Mouse (Mus musculus) forebrain, embryonic 15.5 days (tissue): ENCODE data around the gene Selenon. TPM values are rescaled to one million over a fixed set of nuclear protein-coding genes. Genes with fewer than 3 reads are reported as not detected.

ENCODE experiments used
- ATAC-seq: fragments of 200-750 bp; cut with Nextera tagmentation; replicated peaks from 2 replicates; pipeline ENCODE4 v1.8.0; 2017; ENCODE audit warnings: mild to moderate bottlenecking, moderate TSS enrichment, moderate library complexity
- H3K27ac ChIP-seq: fragments of 300-500 bp; sonication (generic); replicated peaks from 2 replicates; pipeline ENCODE4 v1.5.1; 2015; ENCODE audit warnings: mild to moderate bottlenecking, inconsistent platforms
- H3K27me3 ChIP-seq: fragments of 300-500 bp; sonication (generic); 2 replicates; pipeline ENCODE4 v1.6.1; 2015; ENCODE audit warnings: inconsistent platforms
- H3K36me3 ChIP-seq: fragments of 300-500 bp; sonication (generic); 2 replicates; pipeline ENCODE4 v1.6.1; 2015; ENCODE audit warnings: mild to moderate bottlenecking, inconsistent platforms
- H3K4me1 ChIP-seq: fragments of 300-500 bp; sonication (generic); 2 replicates; pipeline ENCODE4 v1.6.1; 2015; ENCODE audit warnings: inconsistent platforms
- H3K4me2 ChIP-seq: fragments of 300-500 bp; sonication (generic); replicated peaks from 2 replicates; pipeline ENCODE4 v1.6.1; 2015; ENCODE audit warnings: mild to moderate bottlenecking, inconsistent platforms
- H3K4me3 ChIP-seq: fragments of 300-500 bp; sonication (generic); 2 replicates; pipeline ENCODE4 v1.5.1; 2015; ENCODE audit warnings: mild to moderate bottlenecking, inconsistent platforms
- H3K9ac ChIP-seq: fragments of 300-500 bp; sonication (generic); replicated peaks from 2 replicates; pipeline ENCODE4 v1.6.1; 2015; ENCODE audit warnings: mild to moderate bottlenecking, inconsistent platforms
- H3K9me3 ChIP-seq: fragments of 300-500 bp; sonication (generic); 2 replicates; pipeline ENCODE4 v1.6.1; 2016; ENCODE audit warnings: inconsistent platforms
- WGBS: fragments of 180-500 bp; shearing (Covaris S2); methylation state at CpG from one replicate; pipeline ENCODE4 v1.1.7; 2015; ENCODE audit warnings: mixed read lengths; 5-methylcytosine and 5-hydroxymethylcytosine counted together
- polyA plus RNA-seq: library from polyadenylated mRNA; unstranded; fragments of >200 nt; fragmentation: Nextera tagmentation; extraction: Ambion mirVana; gene quantifications from 2 replicates; pipeline ENCODE4 v1.2.1, GENCODE M21; 2015

The Selenon gene
- polyA plus RNA-seq, 1 experiment from 2014 or later: 11.8 TPM

- no peak overlapping the region for H3K27ac ChIP-seq
- no peak overlapping the region for H3K4me3 ChIP-seq
- 83% methylated on average over 24 of the region's 24 CpGs for WGBS
- H3K9me3 ChIP-seq: no peaks in the 10 kb centered on the region
- H3K27me3 ChIP-seq: no peaks in the 10 kb centered on the region
- peaks cover 19% of the 10 kb centered on the region for H3K4me1 ChIP-seq
- ATAC-seq: no peak
- no peak overlapping the region for H3K4me2 ChIP-seq
- no peak overlapping the region for H3K9ac ChIP-seq
- H3K36me3 ChIP-seq: no peaks in the 10 kb centered on the region
These were observed 20.7 kb upstream of the Selenon start for GRCm38 (mm10) chr4:134572449-134573300.

- H3K4me2 ChIP-seq: no peak overlapping the region
- H3K36me3 ChIP-seq: no peaks in the 10 kb centered on the region
- ATAC-seq: no peak; the same call in 1 of the 2 replicates
- no peak overlapping the region for H3K9ac ChIP-seq
- peak overlapping the region; percentile 62 for H3K27ac ChIP-seq
- no peak overlapping the region for H3K4me3 ChIP-seq
- H3K27me3 ChIP-seq: no peaks in the 10 kb centered on the region
- H3K9me3 ChIP-seq: no peaks in the 10 kb centered on the region
- peaks cover 23% of the 10 kb centered on the region for H3K4me1 ChIP-seq
- 62% methylated on average over 14 of the region's 14 CpGs for WGBS
These were observed 18.9 kb upstream of the Selenon start for GRCm38 (mm10) chr4:134570704-134571451.

GRCm38 (mm10) chr4:134569831-134570230 is 17.9 kb upstream of the Selenon start:
- no peak for ATAC-seq
- Histone ChIP-seq H3K36me3 (no peaks in the 10 kb centered on the region), H3K9me3 (no peaks in the 10 kb centered on the region), H3K27me3 (no peaks in the 10 kb centered on the region), H3K27ac (no peak overlapping the region), H3K9ac (no peak overlapping the region), H3K4me1 (peaks cover 23% of the 10 kb centered on the region), H3K4me3 (no peak overlapping the region), H3K4me2 (no peak overlapping the region)
- WGBS: 83% methylated on average over 8 of the region's 8 CpGs

GRCm38 (mm10) chr4:134569205-134569604 is 17.2 kb upstream of the Selenon start:
- Histone ChIP-seq H3K9me3 (no peaks in the 10 kb centered on the region), H3K4me1 (peaks cover 23% of the 10 kb centered on the region), H3K27ac (no peak overlapping the region), H3K9ac (no peak overlapping the region), H3K4me3 (no peak overlapping the region), H3K36me3 (no peaks in the 10 kb centered on the region), H3K27me3 (no peaks in the 10 kb centered on the region), H3K4me2 (no peak overlapping the region)
- WGBS: 78% methylated on average over 6 of the region's 6 CpGs
- no peak for ATAC-seq

- Histone ChIP-seq H3K27ac (peak overlapping the region; percentile 63), H3K36me3 (no peaks in the 10 kb centered on the region), H3K4me3 (no peak overlapping the region), H3K4me1 (peaks cover 23% of the 10 kb centered on the region), H3K9me3 (no peaks in the 10 kb centered on the region), H3K27me3 (no peaks in the 10 kb centered on the region), H3K4me2 (no peak overlapping the region; the same call in 1 of the 2 replicates), H3K9ac (no peak overlapping the region; the same call in 1 of the 2 replicates)
- ATAC-seq: peak; percentile 71
- 11% methylated on average over 19 of the region's 19 CpGs for WGBS
These were observed 15.6 kb upstream of the Selenon start for GRCm38 (mm10) chr4:134567377-134568226.

GRCm38 (mm10) chr4:134564093-134564492 is 12.1 kb upstream of the Selenon start:
- H3K9me3 ChIP-seq: no peaks in the 10 kb centered on the region
- no peak for ATAC-seq
- H3K4me3 ChIP-seq: no peak overlapping the region
- 76% methylated on average over 6 of the region's 6 CpGs for WGBS
- no peak overlapping the region for H3K4me2 ChIP-seq
- H3K27me3 ChIP-seq: no peaks in the 10 kb centered on the region
- no peaks in the 10 kb centered on the region for H3K36me3 ChIP-seq
- no peak overlapping the region for H3K27ac ChIP-seq
- H3K4me1 ChIP-seq: peaks cover 12% of the 10 kb centered on the region
- no peak overlapping the region for H3K9ac ChIP-seq

GRCm38 (mm10) chr4:134563624-134564023 is 11.7 kb upstream of the Selenon start:
- Histone ChIP-seq H3K9me3 (no peaks in the 10 kb centered on the region), H3K4me3 (no peak overlapping the region), H3K27me3 (no peaks in the 10 kb centered on the region), H3K9ac (no peak overlapping the region), H3K36me3 (no peaks in the 10 kb centered on the region), H3K27ac (no peak overlapping the region), H3K4me1 (peaks cover 12% of the 10 kb centered on the region), H3K4me2 (no peak overlapping the region)
- 92% methylated on average over 16 of the region's 16 CpGs for WGBS
- ATAC-seq: no peak

GRCm38 (mm10) chr4:134562014-134562413 is 10.0 kb upstream of the Selenon start:
- Histone ChIP-seq H3K4me3 (no peak overlapping the region), H3K36me3 (no peaks in the 10 kb centered on the region), H3K27me3 (no peaks in the 10 kb centered on the region), H3K9ac (no peak overlapping the region), H3K4me1 (peaks cover 12% of the 10 kb centered on the region; the same call in 1 of the 2 replicates), H3K27ac (no peak overlapping the region), H3K4me2 (no peak overlapping the region), H3K9me3 (no peaks in the 10 kb centered on the region)
- ATAC-seq: no peak
- 73% methylated on average over 2 of the region's 2 CpGs for WGBS

- H3K4me3 ChIP-seq: no peak overlapping the region
- H3K27me3 ChIP-seq: no peaks in the 10 kb centered on the region
- 86% methylated on average over 8 of the region's 8 CpGs for WGBS
- no peak overlapping the region for H3K9ac ChIP-seq
- no peaks in the 10 kb centered on the region for H3K36me3 ChIP-seq
- H3K4me1 ChIP-seq: peaks cover 12% of the 10 kb centered on the region; the same call in 1 of the 2 replicates
- no peaks in the 10 kb centered on the region for H3K9me3 ChIP-seq
- no peak overlapping the region for H3K27ac ChIP-seq
- no peak for ATAC-seq
- H3K4me2 ChIP-seq: no peak overlapping the region
These were observed 8.7 kb upstream of the Selenon start for GRCm38 (mm10) chr4:134560699-134561098.

GRCm38 (mm10) chr4:134559154-134559553 is 7.2 kb upstream of the Selenon start:
- no peaks in the 10 kb centered on the region for H3K27me3 ChIP-seq
- no peak overlapping the region for H3K27ac ChIP-seq
- H3K4me2 ChIP-seq: no peak overlapping the region
- no peak overlapping the region for H3K9ac ChIP-seq
- H3K36me3 ChIP-seq: no peaks in the 10 kb centered on the region
- 83% methylated on average over 7 of the region's 7 CpGs for WGBS
- H3K4me3 ChIP-seq: no peak overlapping the region
- peaks cover 12% of the 10 kb centered on the region; the same call in 1 of the 2 replicates for H3K4me1 ChIP-seq
- no peaks in the 10 kb centered on the region for H3K9me3 ChIP-seq
- no peak for ATAC-seq

GRCm38 (mm10) chr4:134558570-134559113 is 6.7 kb upstream of the Selenon start:
- WGBS: 64% methylated on average over 9 of the region's 9 CpGs
- H3K4me1 ChIP-seq: peaks cover 12% of the 10 kb centered on the region; the same call in 1 of the 2 replicates
- H3K27me3 ChIP-seq: no peaks in the 10 kb centered on the region
- H3K4me2 ChIP-seq: no peak overlapping the region
- no peak overlapping the region for H3K4me3 ChIP-seq
- no peak overlapping the region for H3K9ac ChIP-seq
- no peak for ATAC-seq
- H3K9me3 ChIP-seq: no peaks in the 10 kb centered on the region
- H3K27ac ChIP-seq: no peak overlapping the region
- H3K36me3 ChIP-seq: no peaks in the 10 kb centered on the region
